Mouse (Mus musculus) B cell, adult 2 months (primary cell): ENCODE data around the gene Adamtsl1.

ENCODE experiments used
- DNase-seq, 2 experiments: peaks; one replicate each; pipeline ENCODE4 v3.0.0; 2022

Adamtsl1 gene

GRCm38 (mm10) chr4:85941857-85942256, 427.9 kb downstream of the Adamtsl1 start:
- no peak for DNase-seq

DNA sequence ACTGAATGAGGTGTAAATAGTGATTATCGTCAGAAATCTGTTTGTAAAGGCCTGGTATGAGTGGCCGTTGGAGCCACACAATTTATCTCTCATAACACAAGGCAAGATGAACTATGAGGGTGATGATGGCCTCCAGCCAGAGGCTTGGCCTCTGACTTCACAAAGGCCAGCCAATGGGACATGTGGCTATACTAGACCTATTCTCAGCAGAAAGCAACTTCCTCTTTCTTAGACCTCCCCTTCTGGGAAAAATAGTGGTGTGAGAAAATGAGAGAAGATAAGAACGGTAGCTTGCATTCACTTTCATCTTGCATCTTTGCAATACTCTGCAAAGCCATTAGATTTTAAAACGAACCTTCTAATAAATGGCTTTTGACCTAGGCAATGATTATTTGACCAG, 439.6 kb downstream of the Adamtsl1 start:
- DNase-seq = no peak

DNA sequence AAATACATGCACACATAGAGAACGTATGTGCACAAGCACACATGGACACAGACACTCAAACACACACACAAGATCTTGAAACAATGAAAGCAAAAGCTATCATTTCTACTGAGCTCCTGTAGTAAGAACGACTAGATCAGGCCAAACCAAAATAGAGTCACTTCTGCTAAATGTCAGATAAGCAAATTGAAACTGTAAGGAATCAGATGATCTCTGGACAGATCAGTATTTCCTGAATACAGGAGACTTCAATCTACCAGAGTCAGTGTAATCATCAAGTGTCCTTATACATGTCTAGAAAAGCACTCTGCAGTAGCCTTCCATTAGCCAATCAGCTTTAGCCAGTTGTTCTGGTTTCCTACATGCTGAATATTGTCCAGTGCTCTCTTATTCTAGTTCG, 441.4 kb downstream of the Adamtsl1 start:
- DNase-seq = no peak

- no peak for DNase-seq
These were observed 443.3 kb downstream of the Adamtsl1 start for GRCm38 (mm10) chr4:85957266-85957665.

DNA sequence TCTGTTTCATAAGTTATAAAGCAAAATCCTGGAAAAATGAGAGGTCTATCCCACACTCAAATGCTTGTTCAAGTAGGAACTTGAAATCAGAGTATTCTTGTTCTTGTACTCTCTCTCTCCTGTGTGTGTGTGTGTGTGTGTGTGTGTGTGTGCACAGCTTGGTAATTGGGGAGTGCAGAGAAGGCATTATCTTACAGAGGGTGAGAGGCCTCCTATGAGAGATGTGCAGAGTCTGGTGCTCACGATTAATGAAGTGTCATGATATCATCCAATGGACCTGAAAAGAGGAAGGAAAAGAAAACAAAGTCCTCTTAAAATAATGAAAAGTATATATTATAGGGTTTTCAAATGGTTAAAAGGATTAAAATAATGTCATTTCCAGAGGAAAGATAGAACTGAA, 443.9 kb downstream of the Adamtsl1 start:
- DNase-seq = no peak

DNA sequence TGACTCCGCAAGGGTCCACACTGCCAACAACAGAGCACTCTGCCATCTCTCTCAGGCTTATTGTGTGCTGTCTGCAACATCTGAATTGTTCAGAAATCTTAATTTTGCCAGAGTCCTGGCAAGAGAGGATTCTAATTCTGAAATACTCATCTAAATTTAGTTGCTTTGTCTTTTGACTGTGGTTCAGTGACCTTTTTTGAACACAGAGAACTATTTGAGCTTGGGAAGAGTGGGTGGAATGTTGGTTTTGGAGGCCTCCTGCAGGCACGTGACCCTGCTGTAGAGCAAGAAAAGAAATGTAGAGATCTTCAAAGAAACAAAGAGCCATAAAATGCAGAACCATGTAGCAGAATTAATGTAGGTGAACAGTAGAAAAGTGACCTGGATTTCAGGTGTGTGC, 445.0 kb downstream of the Adamtsl1 start:
- DNase-seq = no peak

- DNase-seq = no peak
These were observed 462.2 kb downstream of the Adamtsl1 start for GRCm38 (mm10) chr4:85976188-85976587.

- no peak for DNase-seq
These were observed 465.2 kb downstream of the Adamtsl1 start for GRCm38 (mm10) chr4:85979206-85979605.

DNA sequence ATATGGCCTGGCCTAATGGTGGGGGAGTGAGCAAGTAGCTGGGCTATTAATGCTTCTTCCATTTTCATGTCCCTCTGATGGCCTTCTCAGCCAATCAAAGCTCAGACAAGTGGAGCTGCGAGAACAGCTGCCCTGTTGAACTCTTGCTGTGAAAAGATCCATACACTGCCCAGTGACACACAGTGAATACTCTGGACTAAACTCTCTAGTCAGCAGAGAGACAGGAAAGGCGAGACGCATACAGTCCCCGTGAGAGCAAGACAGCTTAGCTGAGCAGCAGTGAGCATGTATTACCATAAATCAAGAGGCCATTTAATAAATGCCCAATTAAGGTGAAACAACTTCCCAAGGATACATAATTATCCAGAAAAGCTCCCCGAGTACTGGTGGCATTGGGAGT, 492.6 kb downstream of the Adamtsl1 start:
- no peak for DNase-seq

- no peak for DNase-seq
These were observed 499.7 kb downstream of the Adamtsl1 start for GRCm38 (mm10) chr4:86013640-86014039.

- DNase-seq = no peak
These were observed 505.0 kb downstream of the Adamtsl1 start for GRCm38 (mm10) chr4:86018928-86019327.

GRCm38 (mm10) chr4:86019586-86019985, 505.6 kb downstream of the Adamtsl1 start:
- DNase-seq = no peak

- DNase-seq = no peak
These were observed 506.6 kb downstream of the Adamtsl1 start for GRCm38 (mm10) chr4:86020372-86021090.

DNA sequence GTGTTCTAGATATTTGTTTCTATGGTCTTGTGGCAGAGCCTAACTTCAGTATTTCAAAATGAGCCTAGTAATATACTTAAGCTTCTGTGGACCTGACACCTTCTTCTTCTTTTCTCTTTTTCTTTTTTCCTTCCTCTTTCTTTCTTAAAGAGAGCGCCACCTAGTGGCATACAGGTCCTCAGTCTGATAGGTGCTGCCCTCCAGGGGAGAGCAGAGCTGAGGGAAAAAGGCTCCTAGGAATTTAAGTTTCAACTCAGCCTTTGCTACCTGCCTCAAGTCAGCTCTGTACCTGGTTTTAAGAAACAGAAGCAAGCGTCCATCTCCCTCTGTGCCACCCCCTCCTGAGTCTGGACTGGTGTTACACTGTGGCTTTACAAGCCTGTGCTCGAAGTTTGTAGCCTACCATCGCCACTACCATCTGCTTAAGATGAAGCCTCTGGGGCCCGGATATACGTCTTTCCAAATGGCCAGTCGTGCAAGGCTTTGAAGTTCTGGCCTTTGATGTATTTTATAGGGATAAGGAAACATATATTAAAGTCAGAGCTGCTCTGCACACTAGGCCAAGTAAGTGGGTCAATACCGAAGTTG, 510.7 kb downstream of the Adamtsl1 start:
- no peak for DNase-seq

GRCm38 (mm10) chr4:86029486-86029885, 515.5 kb downstream of the Adamtsl1 start:
- no peak for DNase-seq

DNA sequence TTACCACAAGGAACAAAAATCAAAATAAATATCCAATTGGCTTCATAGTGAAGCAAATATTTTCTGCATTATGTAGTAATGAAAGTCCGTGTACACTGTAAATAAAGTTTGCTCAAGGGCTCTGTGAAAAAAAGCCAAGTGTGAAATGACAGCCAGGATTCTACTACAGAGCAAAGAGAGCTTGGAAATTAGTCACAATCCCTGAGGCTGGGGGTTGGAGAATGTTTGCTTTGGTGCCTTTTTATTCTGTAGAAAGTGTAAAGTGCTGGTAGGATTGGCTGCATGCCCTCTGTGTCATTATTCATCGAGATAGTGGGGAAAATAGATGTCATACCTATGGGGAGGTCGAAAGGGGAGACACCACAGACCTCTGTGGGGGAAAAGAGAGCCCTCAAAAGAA, 516.2 kb downstream of the Adamtsl1 start:
- no peak for DNase-seq

DNA sequence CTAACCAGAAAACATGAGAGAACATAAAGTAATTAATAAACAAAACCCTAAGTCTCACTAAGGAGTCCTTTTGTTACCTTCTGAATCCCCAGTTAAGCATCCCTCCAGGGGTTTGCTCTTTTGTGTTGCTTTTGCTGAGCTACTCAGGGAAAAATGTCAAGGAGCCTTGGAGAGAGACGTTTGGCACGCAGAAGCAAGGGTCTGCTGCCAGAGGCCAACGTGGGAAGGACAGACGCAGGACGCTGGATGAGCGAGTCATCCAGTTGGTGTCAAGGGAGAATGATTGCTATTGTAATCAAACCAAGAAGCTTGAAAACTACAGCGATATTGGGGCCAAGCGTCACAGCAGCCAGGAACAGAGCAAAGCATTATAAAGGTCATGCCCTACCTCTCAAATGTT, 517.1 kb downstream of the Adamtsl1 start:
- DNase-seq = no peak

GRCm38 (mm10) chr4:86040921-86041320, 526.9 kb downstream of the Adamtsl1 start:
- DNase-seq = no peak

GRCm38 (mm10) chr4:86045448-86045847, 531.5 kb downstream of the Adamtsl1 start:
- DNase-seq = no peak

- DNase-seq = no peak
These were observed 531.9 kb downstream of the Adamtsl1 start for GRCm38 (mm10) chr4:86045876-86046275.

DNA sequence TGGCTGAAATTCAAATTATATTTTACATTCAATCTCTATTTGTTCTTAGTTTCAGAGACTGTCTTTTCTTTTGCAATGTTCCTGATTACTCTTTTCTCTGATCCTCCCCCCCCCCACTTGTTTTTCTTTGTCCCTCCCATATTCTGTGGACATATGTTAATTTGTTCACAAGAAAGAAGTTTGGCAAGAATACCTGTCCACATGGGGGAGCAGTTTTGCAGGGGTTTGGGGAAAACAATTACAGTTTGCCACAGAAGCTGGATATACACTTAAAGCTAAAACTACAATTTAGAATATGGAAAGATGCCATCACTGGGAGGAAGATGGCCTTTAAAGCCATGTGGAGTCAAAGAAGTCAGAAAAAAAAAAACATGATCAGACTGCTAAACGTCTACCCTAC, 532.9 kb downstream of the Adamtsl1 start:
- DNase-seq = no peak

DNA sequence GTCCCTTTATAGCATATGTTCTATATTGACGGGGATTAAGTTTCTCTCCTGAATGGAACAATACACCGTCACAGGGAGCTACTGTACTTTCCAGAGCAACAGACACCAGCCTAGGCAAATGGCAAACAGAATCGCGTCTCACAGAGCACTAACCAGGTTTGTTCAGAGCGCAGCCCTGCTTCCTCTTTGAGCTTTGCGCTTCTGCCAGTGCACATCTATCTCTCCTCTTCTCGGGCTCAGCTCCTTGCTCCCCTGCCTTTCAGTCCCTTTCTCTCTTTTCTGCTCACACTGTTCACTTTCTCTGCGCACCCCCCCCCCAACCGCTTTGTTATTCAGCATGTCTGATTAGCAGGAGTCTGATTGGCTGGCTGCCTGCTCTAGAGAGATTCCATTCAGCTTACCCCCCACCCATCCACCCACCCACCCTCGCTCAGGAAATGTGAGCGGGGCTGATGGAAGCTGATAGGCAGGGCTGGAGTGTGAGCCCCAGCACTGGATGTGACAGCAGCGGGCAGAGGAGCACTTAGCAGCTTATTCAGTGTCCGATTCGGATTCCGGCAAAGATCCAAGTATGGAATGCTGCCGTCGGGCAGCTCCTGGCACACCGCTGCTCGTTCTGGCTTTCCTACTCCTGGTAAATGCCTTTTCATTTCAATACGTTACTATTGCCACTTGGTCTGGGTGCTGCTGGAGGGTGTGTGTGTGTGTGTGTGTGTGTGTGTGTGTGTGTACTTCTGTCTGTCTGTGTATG, 539.7 kb downstream of the Adamtsl1 start:
- DNase-seq = no peak

GRCm38 (mm10) chr4:86060614-86061013, 546.6 kb downstream of the Adamtsl1 start:
- DNase-seq = no peak

DNA sequence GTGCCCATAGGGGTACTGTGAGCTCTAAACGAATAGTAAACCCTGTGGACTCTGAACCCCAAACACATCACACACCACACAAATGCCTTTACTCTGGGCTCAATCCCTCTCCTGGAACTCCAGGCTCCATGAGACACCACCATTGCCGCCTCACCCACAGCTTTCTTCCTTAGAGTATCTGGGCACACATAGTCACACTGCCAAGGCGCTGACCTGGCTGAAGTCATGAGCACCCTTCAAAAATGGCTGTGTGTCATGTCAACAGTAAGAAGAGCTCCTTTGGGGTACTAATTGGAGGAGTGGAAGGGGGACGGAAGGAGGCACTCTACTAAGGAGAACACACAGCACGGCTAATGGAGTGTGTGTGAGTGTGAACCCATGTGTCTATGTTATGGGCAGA, 554.4 kb downstream of the Adamtsl1 start:
- DNase-seq = no peak
